Mouse (Mus musculus) forebrain, postnatal 0 days (tissue): ENCODE data around the gene Trem3. TPM values are rescaled to one million over a fixed set of nuclear protein-coding genes. Genes with fewer than 3 reads are reported as not detected.

ENCODE experiments used
- ATAC-seq: fragments of 200-750 bp; cut with Nextera tagmentation; 2 replicates; pipeline ENCODE4 v1.8.0; 2017; ENCODE audit warnings: mild to moderate bottlenecking, moderate library complexity
- DNase-seq: peaks from one replicate; pipeline ENCODE4 v3.0.0-alpha.2; 2015
- H3K27ac ChIP-seq: fragments of 300-500 bp; sonication (generic); 2 replicates; pipeline ENCODE4 v1.5.1; 2014; ENCODE audit warnings: low read depth, mild to moderate bottlenecking, antibody characterized with exemption, low read length, moderate library complexity, mixed read lengths
- H3K27me3 ChIP-seq: fragments of 300-500 bp; sonication (generic); 2 replicates; pipeline ENCODE4 v1.6.1; 2014; ENCODE audit warnings: mild to moderate bottlenecking, low read length, mixed read lengths; ENCODE audit not compliant: insufficient read depth
- H3K36me3 ChIP-seq: fragments of 300-500 bp; sonication (generic); 2 replicates; pipeline ENCODE4 v1.6.1; 2014; ENCODE audit warnings: mild to moderate bottlenecking, moderate library complexity; ENCODE audit not compliant: insufficient read depth
- H3K4me1 ChIP-seq: fragments of 300-500 bp; sonication (generic); 2 replicates; pipeline ENCODE4 v1.6.1; 2014; ENCODE audit warnings: antibody characterized with exemption; ENCODE audit not compliant: insufficient read depth
- H3K4me2 ChIP-seq: fragments of 300-500 bp; sonication (generic); 2 replicates; pipeline ENCODE4 v1.6.1; 2014; ENCODE audit warnings: low read depth, mild to moderate bottlenecking, moderate library complexity
- H3K4me3 ChIP-seq: fragments of 300-500 bp; sonication (generic); 2 replicates; pipeline ENCODE4 v1.5.1; 2014; ENCODE audit warnings: low read depth, low read length, mixed read lengths
- H3K9ac ChIP-seq: fragments of 300-500 bp; sonication (generic); 2 replicates; pipeline ENCODE4 v1.6.1; 2014; ENCODE audit warnings: mild to moderate bottlenecking
- H3K9me3 ChIP-seq: fragments of 300-500 bp; sonication (generic); 2 replicates; pipeline ENCODE4 v1.6.1; 2016; ENCODE audit warnings: low read length
- CTCF ChIP-seq: sonication (generic); IDR thresholded peaks from 2 replicates; pipeline ENCODE4 v1.5.1; 2016; ENCODE audit warnings: antibody characterized with exemption, control low read depth, low read depth
- WGBS: fragments of 180-500 bp; shearing (Covaris S2); extraction: QIAGEN DNeasy Blood & Tissue Kit; methylation state at CpG from one replicate; pipeline ENCODE4 v1.1.7; 2014; 5-methylcytosine and 5-hydroxymethylcytosine counted together
- polyA plus RNA-seq: library from polyadenylated mRNA; unstranded; fragments of >200 nt; fragmentation: Nextera tagmentation; extraction: Ambion mirVana; gene quantifications from 2 replicates; pipeline ENCODE4 v1.2.1, GENCODE M21; 2015
- total RNA-seq: library from RNA; depleted of rRNA; stranded (reverse); fragments of >200 nt; gene quantifications from 2 replicates; pipeline ENCODE4 v1.2.3, GENCODE M21; 2014

Gene Trem3
- total and polyA plus RNA-seq, 2 experiments from 2014 or later, result not detected

DNA sequence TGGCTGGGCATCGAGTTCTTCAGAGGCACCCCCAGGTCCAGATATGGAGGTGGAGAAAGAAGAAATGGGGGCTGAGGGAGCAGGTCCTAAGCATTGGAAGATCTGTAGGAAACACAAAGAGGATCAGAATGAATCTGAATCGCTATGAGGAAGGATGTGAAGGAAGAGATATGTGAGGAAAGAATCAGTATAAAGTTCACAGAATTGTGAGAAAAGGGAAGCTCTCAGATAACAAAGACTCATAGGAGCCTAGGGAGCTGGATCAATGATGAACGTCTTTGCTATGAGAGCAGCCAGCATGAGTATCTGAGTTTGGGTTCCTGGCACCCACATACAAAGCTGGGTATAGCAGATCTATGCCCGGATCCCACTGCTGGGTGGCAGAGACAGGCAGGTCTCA, 22.3 kb downstream of the Trem3 start:
- Histone ChIP-seq H3K4me2 (no peak overlapping the region), H3K27ac (no peak overlapping the region), H3K9me3 (no peaks in the 10 kb centered on the region), H3K4me1 (no peaks in the 10 kb centered on the region), H3K36me3 (no peaks in the 10 kb centered on the region), H3K4me3 (no peak overlapping the region), H3K9ac (no peak overlapping the region), H3K27me3 (no peaks in the 10 kb centered on the region)
- WGBS, result 79% methylated on average over 4 of the region's 4 CpGs
- DNase-seq, result no peak
- no peak for ATAC-seq
- no peak for TF ChIP-seq CTCF

GRCm38 (mm10) chr17:48272158-48272557, 24.6 kb downstream of the Trem3 start:
- no peak for TF ChIP-seq CTCF
- no peak overlapping the region for H3K27ac ChIP-seq
- ATAC-seq (no peak), DNase-seq (no peak)
- WGBS, result 87% methylated on average over 5 of the region's 5 CpGs
- H3K4me2 ChIP-seq, result no peak overlapping the region
- H3K4me3 ChIP-seq, result no peak overlapping the region
- no peaks in the 10 kb centered on the region for H3K27me3 ChIP-seq
- no peaks in the 10 kb centered on the region for H3K9me3 ChIP-seq
- H3K36me3 ChIP-seq, result no peaks in the 10 kb centered on the region
- no peak overlapping the region for H3K9ac ChIP-seq
- H3K4me1 ChIP-seq, result no peaks in the 10 kb centered on the region

GRCm38 (mm10) chr17:48272598-48272997, 25.0 kb downstream of the Trem3 start:
- H3K4me1 ChIP-seq, result no peaks in the 10 kb centered on the region
- no peaks in the 10 kb centered on the region for H3K27me3 ChIP-seq
- no peak for DNase-seq
- H3K9me3 ChIP-seq, result no peaks in the 10 kb centered on the region
- H3K27ac ChIP-seq, result no peak overlapping the region
- TF ChIP-seq CTCF, result no peak
- no peak for ATAC-seq
- H3K4me2 ChIP-seq, result no peak overlapping the region
- WGBS, result 93% methylated on average over 4 of the region's 4 CpGs
- no peaks in the 10 kb centered on the region for H3K36me3 ChIP-seq
- no peak overlapping the region for H3K9ac ChIP-seq
- H3K4me3 ChIP-seq, result no peak overlapping the region

DNA sequence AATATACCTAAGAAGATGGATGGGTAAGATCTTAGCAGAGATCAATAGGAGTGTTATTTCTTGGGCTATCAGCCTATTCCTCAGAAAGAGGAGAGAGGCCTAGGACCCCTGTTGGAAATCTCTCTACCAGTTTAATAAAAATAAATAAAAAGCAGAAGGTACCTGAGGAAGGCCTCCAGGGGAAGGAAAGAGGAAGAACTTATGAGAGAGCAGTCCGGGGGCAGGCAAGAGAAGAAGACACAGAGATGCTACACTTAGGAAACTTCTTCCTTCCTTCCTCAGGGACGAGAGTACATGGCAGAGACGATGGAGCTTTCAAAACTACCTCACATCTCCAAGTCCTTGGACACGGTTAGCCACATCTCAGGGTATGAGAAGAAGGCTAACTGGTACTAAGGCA, 26.5 kb downstream of the Trem3 start:
- DNase-seq (no peak), ATAC-seq (no peak)
- no peaks in the 10 kb centered on the region for H3K27me3 ChIP-seq
- H3K36me3 ChIP-seq, result no peaks in the 10 kb centered on the region
- no peak overlapping the region for H3K4me3 ChIP-seq
- 89% methylated on average over 4 of the region's 4 CpGs for WGBS
- H3K9ac ChIP-seq, result no peak overlapping the region
- no peak overlapping the region for H3K4me2 ChIP-seq
- no peaks in the 10 kb centered on the region for H3K4me1 ChIP-seq
- H3K9me3 ChIP-seq, result no peaks in the 10 kb centered on the region
- no peak for TF ChIP-seq CTCF
- H3K27ac ChIP-seq, result no peak overlapping the region

GRCm38 (mm10) chr17:48274885-48275284, 27.3 kb downstream of the Trem3 start:
- Histone ChIP-seq H3K9me3 (no peaks in the 10 kb centered on the region), H3K4me1 (no peaks in the 10 kb centered on the region), H3K4me2 (no peak overlapping the region), H3K27ac (no peak overlapping the region), H3K9ac (no peak overlapping the region), H3K36me3 (no peaks in the 10 kb centered on the region), H3K27me3 (no peaks in the 10 kb centered on the region), H3K4me3 (no peak overlapping the region)
- WGBS, result 37% methylated on average over 6 of the region's 6 CpGs
- peak; percentile 83 for TF ChIP-seq CTCF
- peak; percentile 54 for ATAC-seq
- peak; percentile 81 for DNase-seq

DNA sequence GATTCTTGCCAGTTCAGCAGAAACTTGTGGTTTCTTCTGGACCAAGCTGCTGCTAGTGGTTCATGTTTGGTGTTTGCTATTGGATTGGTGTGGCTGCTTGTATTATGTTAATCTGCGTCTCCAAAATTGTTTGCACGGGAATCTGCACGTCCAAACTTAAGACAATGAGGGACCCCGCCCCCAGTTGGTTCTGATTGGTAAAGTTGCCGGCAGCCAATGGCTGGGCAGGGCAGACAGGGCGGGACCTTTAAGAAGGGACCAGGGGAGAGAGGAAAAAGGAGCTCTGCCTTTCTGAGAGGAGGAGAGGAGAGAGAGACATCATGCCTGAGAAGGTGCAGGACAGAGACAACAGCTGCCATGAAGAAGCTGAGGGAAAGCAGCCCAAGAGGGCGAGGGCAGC, 28.2 kb downstream of the Trem3 start:
- no peaks in the 10 kb centered on the region for H3K27me3 ChIP-seq
- no peak overlapping the region for H3K9ac ChIP-seq
- TF ChIP-seq CTCF, result no peak
- 62% methylated on average over 7 of the region's 7 CpGs for WGBS
- H3K4me1 ChIP-seq, result no peaks in the 10 kb centered on the region
- no peak overlapping the region for H3K4me3 ChIP-seq
- H3K4me2 ChIP-seq, result no peak overlapping the region
- H3K9me3 ChIP-seq, result no peaks in the 10 kb centered on the region
- H3K36me3 ChIP-seq, result no peaks in the 10 kb centered on the region
- H3K27ac ChIP-seq, result no peak overlapping the region
- no peak for DNase-seq
- no peak for ATAC-seq

GRCm38 (mm10) chr17:48278381-48278780, 30.8 kb downstream of the Trem3 start:
- no peak for ATAC-seq

GRCm38 (mm10) chr17:48279002-48279401, 31.4 kb downstream of the Trem3 start:
- ATAC-seq (no peak), DNase-seq (no peak)
- no peak for TF ChIP-seq CTCF
- no peak overlapping the region for H3K27ac ChIP-seq
- H3K9ac ChIP-seq, result no peak overlapping the region
- WGBS, result 79% methylated on average over 4 of the region's 4 CpGs
- no peaks in the 10 kb centered on the region for H3K36me3 ChIP-seq
- no peaks in the 10 kb centered on the region for H3K9me3 ChIP-seq
- no peak overlapping the region for H3K4me2 ChIP-seq
- H3K4me3 ChIP-seq, result no peak overlapping the region
- H3K4me1 ChIP-seq, result peaks cover 3% of the 10 kb centered on the region; the same call in 1 of the 2 replicates
- H3K27me3 ChIP-seq, result no peaks in the 10 kb centered on the region

More at GRCm38 (mm10) chr17:48278381-48278780, 30.8 kb downstream of the Trem3 start:
- Histone ChIP-seq H3K9me3 (no peaks in the 10 kb centered on the region), H3K4me3 (no peak overlapping the region), H3K4me2 (no peak overlapping the region), H3K27me3 (no peaks in the 10 kb centered on the region), H3K36me3 (no peaks in the 10 kb centered on the region), H3K27ac (no peak overlapping the region), H3K4me1 (peaks cover 3% of the 10 kb centered on the region; the same call in 1 of the 2 replicates), H3K9ac (no peak overlapping the region)
- no peak for DNase-seq
- no peak for TF ChIP-seq CTCF
